Mouse (Mus musculus) mouse embryonic stem cell (cell line): ENCODE results near the gene Arhgef15.
"Not testable (repeated sequence)": the region's sequence is repeated elsewhere in the genome, so short reads cannot be mapped to it uniquely, and the experiment has no call there.

Experiments
- in situ Hi-C, 2 experiments: fragments of 300-500 bp; cut with MboI; formaldehyde crosslinking; loops; 1 replicate in 1 of 2; 3 replicates in 1 of 2; pipeline ENCODE4 v1.14.3; 2019 to 2020; ENCODE audit warnings: low sequenced_read_pairs in 2 of 2, low pct_unique_long_range_greater_than_20kb in 1 of 2, mixed read lengths in 1 of 2; ENCODE audit not compliant: unreplicated experiment in 1 of 2

Gene Arhgef15

GRCm38 (mm10) chr11:68957308-68957707, at the start of gene Arhgef15:
Arhgef15 (minus strand) TSS chr11:68957480.
- in situ Hi-C loops, result no loop called here

DNA sequence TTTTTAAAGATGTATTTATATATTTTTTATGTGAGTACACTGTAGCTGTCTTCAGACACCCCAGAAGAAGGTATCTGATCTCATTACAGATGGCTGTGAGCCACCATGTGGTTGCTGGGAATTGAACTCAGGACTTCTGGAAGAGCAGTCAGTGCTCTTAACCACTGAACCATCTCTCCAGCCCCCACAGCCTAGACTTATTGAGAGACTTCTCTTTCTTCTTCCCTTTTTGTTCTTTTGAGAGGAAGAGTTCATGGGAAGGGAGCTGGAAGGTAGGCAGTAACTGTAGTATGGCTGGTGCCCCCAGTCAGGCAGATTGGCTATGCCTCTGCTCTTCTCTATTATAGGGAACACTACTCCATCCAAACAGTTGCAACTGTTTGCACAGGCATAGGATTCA, 49.3 kb upstream of the Arhgef15 start:
- in situ Hi-C loops, result not testable (repeated sequence)

DNA sequence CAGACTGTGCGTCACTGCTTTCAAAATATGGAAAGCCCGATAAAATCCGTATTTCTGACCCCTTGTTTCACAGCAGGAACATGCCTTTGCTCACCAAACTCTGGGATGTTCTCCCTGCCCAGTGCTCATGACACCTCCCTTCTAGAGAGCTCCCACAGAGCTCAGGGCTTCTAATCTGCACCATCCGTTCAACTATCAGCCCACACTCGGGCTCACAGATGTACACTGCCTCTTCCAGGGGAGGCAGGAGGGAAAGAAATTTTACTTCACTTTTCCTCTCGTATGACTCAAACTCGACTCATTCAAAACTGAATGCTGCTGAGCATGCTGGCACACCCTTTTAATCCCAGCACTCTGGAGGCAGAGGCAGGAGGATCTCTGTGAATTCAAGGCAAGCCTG, 47.9 kb upstream of the Arhgef15 start:
- in situ Hi-C loops, result no loop called here

GRCm38 (mm10) chr11:69003592-69003991, 46.3 kb upstream of the Arhgef15 start:
- in situ Hi-C loops, result no loop called here

DNA sequence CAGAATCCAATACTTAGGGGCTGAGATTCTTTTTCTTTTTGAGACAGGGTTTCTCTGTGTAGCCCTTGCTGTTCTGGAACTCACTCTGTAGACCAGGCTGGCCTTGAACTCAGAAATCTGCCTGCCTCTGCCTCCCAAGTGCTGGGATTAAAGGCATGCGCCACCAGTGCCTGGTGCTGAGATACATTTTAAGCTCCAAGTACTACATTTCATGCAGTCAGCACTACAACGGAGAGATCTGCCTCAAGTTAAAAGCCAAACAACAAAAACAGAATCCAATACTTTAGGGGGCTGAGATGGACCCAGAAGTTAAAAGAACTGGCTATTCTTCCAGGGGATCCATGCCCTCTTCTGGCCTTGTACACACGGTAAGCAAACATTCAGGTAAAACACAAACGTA, 45.5 kb upstream of the Arhgef15 start:
- in situ Hi-C loops, result not testable (repeated sequence)

DNA sequence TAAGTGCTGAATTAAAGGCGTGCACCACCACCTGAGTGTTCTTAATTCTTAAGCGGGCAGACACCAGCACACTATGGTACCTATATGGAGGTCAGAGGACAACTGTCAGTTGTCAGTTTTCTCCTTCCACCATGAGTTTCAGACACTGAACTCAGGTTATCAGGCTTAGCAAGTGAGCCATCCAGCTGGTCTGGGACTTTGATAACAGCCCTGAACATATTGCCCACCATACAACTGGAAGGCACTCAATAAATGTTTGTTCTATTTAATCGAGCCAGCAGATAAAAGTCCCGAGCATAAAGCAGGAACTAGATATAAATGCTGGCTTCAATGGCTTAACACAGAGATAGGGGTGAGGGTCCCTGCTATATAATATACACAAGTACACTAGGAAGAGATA, 39.8 kb upstream of the Arhgef15 start:
- in situ Hi-C loops, result no loop called here

GRCm38 (mm10) chr11:68994377-68994776, 37.1 kb upstream of the Arhgef15 start:
- in situ Hi-C loops, result no loop called here

- in situ Hi-C loops, result no loop called here
Observed at GRCm38 (mm10) chr11:68993122-68993521, 35.8 kb upstream of the Arhgef15 start.

DNA sequence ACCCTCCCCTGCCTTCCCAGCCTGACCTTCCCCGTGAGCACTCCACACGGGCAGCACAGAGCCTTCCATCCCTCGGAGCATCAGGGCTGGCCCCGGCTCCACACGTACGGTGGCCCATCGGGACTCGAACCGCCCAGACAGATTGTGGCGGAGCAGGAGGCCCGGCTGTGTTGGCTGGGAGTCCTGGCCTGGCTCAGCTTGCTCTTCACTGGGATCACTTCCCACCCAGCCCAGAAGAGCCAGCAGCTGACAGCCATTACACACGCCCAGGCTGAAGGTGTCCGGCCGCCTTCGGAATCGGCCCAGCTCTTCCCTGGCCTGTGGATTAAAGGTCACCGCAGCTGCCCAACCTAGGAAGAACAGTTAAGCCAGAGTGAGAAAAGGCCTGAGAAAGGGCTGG, 31.1 kb upstream of the Arhgef15 start:
- in situ Hi-C loops, result loop anchor here in 1 of 2 experiments (5.0 kb wide), 1 partner anchor 81 kb away; no protein-coding TSS in a partner anchor

DNA sequence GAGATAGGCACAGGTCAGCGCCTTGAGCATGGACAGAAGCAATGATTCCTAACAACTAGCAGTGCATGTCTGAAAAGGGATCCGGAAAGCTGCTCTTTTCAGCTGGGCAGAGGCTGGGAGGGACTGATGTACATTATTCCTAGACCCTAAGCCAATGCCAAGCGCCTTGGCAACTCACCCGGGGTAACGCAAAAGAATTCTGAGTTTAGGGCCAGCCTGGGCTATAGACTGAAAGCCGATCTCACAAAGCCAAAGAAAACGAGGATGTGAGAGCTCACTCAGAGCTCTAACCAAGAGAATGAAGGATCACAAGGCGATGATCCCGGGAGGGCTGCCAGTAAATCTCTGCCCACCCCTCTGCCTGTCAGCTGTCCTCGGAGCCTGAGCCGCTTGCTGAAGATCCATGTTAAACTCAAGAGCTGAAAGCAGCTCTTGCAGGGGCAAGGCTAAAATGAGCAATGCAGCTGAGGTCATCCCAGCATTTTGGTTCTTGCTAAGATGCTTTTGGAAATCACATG, 30.1 kb upstream of the Arhgef15 start:
- in situ Hi-C loops, result loop anchor here in 1 of 2 experiments (5.0 kb wide), 1 partner anchor 80 kb away; no protein-coding TSS in a partner anchor

DNA sequence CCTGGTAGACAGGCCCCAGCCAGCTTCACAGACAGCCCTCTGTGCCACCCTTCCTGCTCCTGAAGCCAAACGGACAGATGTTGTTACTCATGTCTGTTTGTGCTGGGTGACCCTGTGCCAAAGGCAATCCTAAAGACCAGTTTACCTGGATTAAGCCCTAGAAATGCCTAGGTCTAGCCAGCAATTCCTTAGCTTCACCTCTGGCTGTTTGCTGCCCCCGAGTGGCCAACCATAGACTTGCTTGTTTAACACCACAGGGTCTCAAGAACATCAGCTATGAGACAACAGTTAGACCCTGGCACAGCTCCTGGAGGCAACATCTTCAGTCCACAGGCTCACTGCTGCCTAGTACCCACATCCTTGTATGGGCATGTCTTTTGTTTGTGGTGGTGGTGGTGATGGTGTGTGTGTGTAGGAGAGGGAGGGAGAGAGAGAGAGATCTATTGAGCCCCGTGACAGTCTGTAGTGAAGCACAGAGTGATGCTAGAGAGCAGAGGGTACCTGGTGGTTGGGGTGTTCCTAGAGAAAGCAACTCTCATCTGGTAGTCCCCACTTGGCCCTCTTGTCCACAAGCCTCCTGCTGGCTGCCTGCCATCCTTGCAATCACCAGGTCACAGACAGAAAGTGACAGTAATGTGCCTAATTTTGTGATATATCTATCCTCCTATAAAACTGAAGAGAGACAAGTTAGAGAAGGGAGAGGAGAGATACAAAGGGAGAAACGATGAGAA, 25.5 kb upstream of the Arhgef15 start:
- in situ Hi-C loops, result no loop called here

- in situ Hi-C loops, result no loop called here
Observed at GRCm38 (mm10) chr11:68980919-68981318, 23.6 kb upstream of the Arhgef15 start.

GRCm38 (mm10) chr11:68979320-68979733, 22.0 kb upstream of the Arhgef15 start:
- in situ Hi-C loops, result no loop called here

DNA sequence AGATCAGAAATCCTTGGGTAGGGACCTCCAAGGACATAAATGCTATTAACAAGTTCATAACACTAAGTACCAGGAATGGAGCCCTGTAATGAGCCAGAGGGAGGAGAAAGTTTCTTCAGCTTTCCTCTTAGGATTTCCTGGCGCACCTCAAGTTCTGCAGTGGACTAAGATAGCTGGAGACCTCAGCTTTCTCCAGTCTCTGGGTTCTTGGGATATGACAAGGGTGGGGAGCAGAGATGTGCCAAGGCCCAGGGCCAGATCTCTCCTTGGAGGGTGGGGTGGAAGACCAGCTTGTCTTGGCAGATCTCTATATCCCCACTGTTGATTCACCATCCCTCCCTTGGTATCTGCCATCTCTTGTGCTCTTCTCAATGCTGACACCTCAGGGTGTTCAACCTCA, 18.3 kb upstream of the Arhgef15 start:
- in situ Hi-C loops, result no loop called here

GRCm38 (mm10) chr11:68975085-68975484, 17.8 kb upstream of the Arhgef15 start, which contains the start of gene Rangrf:
Rangrf (minus strand) TSS chr11:68975185.
- in situ Hi-C loops, result no loop called here

- in situ Hi-C loops, result loop anchor here in 1 of 2 experiments (5.0 kb wide), 1 partner anchor 72 kb away; the partner anchor contains the start of gene Rpl26
Observed at GRCm38 (mm10) chr11:68974059-68974450, 16.8 kb upstream of the Arhgef15 start.

DNA sequence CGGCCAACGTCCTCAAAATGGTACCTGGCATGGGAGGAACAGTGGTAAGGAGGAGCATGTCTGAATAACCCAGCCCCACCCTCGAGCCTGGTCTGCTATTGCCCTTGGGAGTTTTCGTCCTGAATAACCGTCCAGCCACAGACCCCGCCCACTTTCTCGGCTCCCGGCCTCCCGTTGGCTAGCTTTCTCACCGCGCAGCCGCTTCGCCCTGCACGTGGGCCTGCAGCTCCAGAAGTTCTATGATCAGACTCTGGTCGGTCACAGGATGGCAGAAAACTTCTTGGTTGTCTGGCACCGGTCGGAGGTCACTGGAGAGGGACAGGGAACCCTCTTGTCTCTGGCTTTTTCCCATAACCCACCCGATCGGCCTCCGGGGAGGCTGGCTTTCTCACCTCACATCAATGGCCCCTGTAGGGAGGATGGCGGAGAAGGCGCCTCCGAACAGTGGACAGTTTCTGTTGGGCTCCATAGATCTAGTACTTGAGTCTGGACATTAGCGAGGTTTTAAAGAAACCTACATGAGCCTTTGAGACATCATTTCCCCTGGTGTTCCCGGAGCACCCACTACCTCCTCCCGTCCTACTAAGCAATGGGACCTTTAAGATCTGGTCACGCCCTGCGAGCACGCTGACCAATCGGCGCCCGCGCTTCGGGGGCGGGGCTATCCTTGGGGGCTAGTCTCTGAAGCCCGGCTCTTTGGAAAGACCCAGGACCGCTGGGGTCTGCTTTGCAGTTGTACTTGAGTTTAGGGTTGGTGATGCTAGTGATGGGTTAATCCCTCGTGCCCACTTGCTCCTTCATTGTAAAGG, 16.2 kb upstream of the Arhgef15 start:
- in situ Hi-C loops, result loop anchor here in 1 of 2 experiments (5.0 kb wide), 1 partner anchor 71 kb away; the partner anchor contains the start of gene Rpl26

- in situ Hi-C loops, result loop anchor here in 1 of 2 experiments (5.0 kb wide), 1 partner anchor 68 kb away; the partner anchor contains the start of gene Rpl26
Observed at GRCm38 (mm10) chr11:68970232-68970631, 13.0 kb upstream of the Arhgef15 start.

DNA sequence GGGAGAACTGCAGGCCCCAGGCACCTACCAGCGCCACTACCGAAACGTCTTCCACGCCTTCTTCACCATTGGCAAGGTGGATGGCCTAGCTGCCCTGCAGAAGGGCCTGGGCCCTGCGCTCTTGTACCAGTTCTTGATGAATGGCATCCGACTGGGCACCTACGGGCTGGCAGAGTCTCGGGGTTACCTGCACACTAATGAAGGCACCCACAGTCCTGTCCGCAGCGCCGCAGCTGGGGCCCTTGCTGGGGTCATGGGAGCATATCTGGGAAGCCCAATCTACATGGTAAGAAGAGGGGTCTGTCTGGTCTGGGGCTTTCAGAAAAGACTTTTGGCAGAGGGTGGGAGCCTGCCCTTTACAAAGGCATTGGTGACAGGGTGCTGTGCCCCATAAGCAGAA, 11.5 kb upstream of the Arhgef15 start:
- in situ Hi-C loops, result no loop called here
